Mouse (Mus musculus) ZHBTc4 (cell line): Measurements from ENCODE around the gene Abi3.
A peak's percentile ranks its signal among the peaks of the same experiment; 100 is the strongest.

ENCODE experiments used
- DNase-seq: peaks from one replicate; pipeline ENCODE4 v3.0.0-alpha.2; 2011; ENCODE audit warnings: low read depth, low spot score

Gene Abi3

DNA sequence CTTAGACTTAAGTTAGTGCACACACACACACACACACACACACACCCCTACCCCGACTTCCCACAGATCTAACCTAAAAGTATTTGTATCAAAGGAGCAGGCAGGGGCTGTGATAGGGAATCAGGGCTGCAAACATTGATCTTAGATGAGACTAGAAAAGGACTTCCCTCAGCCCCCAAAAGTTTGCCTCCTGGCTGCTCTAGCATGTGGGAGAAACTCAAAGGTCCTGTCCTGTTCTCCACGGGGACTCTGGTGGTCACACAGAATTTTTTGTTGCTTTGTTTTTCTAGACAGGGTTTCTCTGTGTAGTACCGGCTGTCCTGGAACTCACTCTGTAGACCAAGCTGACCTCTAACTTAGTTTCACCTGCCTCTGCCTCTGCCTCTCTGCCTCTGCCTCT lies 16.7 kb downstream of the Abi3 start:
- no peak for DNase-seq

DNA sequence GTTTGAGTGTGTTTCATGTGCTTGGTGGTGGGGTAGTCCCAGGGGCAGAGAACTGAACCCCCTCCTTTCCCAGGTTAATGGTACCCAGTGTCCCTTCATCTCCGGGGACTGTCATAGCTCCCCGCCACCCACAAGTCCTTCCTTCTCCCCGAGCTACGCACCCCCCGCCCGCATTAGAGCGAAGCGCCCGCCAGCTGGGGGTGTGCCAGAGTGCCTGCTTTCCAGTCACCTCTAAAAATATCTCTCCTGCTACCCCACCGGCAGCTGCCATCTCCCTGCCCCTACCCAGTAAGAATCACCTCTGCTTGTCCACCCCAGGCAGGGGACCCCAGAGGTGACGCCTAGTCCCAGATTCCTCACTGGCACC lies 17.4 kb downstream of the Abi3 start:
- DNase-seq = no peak

DNA sequence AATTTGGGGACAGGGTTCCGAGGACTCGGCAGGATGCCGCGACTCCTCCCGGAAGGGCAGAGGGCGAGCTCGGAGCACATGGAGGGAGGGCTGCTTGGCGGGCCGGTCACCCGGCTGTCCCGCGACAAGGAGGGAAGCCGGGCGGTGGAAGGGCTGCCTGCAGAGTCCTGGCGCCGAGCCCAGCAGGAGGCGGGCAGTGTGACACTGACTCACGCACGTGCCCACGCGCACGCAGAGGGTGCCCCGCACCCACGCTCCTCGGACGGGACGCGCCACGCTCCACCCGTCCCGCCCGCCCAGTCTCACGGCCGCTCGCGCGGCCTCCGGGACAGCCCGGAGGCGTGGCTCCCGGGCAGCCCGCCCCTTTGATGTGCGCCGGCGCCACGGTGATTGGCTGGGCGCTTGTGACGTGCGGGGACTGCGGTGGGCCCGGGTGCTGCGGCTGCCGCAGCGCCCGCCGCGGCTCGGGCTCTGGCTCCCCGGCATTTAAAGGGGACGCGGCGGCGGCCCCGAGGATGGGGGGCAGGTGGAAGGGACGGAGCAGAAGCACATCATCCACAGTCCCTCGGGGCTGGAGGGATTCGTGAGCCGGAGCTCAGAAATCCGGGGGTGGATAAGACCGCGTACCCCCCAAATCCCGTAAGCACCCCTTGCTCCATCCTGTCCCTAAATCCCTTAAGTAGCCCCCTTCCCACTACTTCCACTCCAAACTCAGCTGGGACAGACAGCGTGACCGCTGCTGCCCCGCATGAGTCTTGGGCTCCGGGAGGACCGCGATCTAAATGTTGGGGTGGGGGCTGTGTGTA lies 18.0 kb downstream of the Abi3 start, which contains the start of gene Phospho1:
Phospho1 (plus strand) TSS at position 429 of the 806 bp plus-strand sequence.
- peak; percentile 94 for DNase-seq

DNA sequence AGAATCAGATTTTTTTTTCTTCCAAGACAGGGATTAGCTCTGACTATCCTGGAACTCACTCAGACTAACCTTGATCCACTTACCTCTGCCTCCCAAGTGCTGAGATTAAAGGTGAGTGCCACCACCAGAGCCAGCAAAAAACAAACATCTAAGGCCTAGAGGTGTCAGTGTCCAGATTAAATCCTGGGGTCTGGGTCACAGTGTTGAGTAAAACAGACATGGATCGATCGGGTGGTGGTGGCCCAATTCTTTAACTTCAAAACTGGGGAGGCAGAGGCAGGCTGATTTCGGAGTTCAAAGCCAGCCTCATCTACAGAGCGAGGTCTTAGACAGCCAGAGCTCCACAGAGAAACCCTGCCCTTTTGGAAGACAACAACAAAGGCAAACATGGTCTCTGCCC lies 19.8 kb downstream of the Abi3 start:
- DNase-seq = no peak

DNA sequence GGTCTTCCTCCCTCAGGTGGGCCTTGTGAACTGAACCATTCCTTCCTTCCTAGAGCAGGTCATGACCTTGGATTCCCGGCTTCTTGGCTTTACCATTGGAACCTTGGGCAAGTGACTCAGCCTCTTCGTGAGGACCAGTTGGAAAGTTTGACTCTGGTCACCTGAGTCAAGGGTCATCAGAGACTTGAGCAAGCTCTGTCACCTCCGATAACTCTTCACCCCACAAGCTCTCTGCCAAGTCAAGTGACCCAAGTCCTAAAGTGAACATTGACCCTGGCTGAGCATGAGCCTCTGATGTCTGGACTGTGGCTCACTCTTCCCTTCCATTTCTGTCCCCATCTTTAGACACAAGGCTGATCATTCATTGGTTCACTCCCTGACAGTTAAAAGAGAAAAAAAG lies 20.8 kb downstream of the Abi3 start:
- DNase-seq = no peak

DNA sequence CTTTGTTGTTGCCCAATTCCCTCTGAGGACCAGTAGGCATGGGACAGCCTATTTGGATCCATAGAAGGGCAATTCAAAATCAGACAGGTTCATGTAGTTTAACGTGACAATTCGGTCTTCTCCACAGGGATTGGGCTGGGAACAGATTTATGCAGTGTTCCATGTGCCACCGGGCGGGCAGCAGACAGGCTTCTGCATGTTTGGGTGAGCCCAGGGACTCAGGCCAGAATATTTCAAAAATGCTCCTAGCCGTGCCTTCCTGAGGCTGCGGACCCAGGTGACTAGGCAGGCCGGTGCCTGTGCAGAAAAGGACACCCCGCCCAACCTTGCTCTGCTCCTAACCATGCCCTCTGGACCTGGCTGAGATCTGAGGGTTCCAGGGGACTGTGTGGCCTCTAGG lies 23.1 kb downstream of the Abi3 start:
- no peak for DNase-seq

DNA sequence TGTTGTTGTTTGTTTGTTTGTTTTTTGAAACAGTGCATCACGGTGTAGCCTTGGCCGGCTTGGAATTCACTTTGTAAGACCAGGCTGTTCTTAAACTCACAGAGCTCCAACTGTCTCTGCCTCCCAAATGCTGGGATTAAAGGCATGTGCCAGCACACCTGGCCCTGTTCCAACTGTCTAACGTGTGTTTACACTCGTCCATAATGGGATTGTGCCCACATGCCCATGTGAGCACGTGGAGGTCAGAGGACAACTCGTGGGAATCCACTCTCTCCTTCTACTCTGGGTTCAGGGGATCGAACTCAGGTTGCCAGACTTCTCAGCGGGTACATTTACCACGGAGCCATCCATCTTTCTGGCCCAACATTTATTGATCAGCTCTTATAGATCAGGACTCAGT lies 26.9 kb downstream of the Abi3 start:
- DNase-seq = no peak

DNA sequence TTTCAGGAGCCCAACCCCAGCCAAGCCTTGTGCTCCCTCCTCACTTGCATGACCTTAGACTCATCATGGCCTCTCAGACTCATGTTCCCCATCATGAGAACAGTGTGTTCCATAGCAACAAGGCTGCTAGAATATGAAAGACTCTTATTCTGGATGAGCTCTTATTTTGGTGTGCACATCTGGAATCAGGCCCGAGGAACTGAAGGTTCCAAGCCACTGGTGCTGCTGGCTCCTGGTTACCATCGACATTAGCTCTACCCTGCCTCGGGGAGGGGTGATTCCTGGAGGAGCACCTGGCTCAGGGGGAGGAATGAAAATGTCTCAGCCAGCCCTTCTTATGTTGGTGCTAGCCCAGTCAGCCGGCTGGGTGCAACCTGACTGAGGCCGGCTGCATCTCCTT lies 27.4 kb downstream of the Abi3 start:
- DNase-seq = peak; percentile 27

DNA sequence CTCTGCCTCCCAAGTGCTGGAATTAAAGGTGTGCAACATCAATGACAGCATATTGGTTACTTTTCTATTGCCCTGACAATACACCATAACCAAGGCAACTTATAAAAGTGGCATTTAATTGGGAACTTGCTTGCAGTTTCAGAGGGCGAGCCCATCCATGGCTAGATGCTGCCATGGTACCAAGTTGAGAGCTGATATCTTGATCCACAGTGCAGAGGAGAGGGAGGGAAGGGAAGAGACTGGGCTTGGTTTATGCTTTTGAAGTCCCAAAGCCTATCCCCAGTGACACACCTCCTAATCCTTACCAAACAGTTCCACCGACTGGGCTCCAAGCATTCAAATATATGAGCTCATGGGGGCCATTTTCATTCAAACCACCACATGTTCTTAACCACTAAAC lies 28.2 kb downstream of the Abi3 start:
- no peak for DNase-seq

DNA sequence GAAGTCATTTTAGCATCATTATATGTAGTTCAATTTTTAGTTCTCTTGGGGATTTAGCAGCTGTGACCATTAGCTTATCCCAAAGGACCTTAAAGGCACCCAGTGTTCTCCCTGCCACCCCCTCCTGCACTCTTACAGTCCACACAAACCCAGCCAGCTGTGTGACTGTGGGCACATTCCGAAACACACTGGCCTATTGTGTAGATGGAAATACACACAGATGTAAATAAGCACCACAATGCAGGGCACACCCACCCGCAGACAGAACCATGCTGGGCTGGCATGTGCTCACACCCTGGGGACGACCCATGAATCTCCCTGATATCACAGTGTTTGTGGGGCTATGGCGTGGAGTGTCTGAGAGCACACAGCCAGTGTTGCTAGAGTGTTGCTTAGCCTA lies 30.1 kb downstream of the Abi3 start:
- DNase-seq = peak; percentile 71

DNA sequence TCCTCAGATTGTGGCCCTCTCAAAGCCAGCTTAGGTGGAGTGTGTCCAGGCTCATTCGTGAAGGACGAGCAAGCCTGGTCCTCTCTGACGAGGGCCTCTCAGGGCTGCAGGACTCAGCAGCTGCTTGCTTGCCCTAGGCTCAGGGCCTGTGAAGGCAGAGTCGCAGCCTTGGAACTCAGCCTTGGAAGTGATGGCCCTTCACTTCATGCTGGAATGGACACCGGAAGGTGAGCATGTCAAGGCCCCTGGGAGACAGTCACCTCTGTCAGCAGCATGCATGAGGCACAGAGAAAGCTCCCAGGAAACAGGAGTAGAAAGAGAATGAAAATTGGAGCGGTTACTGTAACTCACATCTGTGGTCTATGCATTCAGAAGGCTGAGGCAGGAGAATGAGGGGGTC lies 30.5 kb downstream of the Abi3 start:
- DNase-seq = no peak

DNA sequence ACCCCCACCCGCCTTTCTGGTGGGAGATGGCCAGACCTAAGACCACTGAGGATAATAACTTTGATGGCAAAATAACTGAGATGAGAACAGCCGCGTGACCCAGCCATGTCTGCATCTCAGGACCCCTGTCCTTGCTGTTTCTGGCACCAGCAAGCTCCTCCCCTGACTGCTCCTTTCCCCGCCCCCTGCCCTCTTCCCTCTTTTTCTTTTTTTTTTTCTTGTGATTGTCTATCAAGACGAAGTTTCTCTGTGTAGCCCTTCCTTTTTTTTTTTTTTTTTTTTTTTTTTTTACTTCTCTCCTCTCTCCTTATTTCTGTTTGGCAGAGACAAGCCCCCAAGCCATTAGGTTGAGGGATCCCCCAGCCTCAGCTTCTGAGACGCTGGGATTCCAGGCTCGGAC lies 31.4 kb downstream of the Abi3 start:
- DNase-seq = peak; percentile 66

DNA sequence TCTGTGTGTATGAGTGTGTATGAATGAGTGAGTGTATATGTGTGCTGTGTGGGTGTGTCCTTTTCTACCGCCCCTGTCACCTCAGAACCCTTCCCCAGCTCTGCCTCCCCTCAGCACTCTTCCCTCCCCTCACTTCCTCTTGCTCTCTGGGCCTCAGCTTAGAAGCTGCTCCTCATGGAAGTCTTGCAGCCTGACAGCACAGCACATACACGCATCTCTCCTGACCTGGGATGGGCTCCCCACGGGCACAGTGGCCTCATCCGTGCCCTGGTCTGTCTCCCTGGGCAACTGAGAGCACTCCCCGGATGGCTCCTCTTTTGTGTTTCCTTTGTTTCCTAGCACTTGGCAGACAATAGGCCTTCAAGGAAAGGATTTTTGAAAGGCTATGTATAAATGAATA lies 32.7 kb downstream of the Abi3 start:
- DNase-seq = no peak

DNA sequence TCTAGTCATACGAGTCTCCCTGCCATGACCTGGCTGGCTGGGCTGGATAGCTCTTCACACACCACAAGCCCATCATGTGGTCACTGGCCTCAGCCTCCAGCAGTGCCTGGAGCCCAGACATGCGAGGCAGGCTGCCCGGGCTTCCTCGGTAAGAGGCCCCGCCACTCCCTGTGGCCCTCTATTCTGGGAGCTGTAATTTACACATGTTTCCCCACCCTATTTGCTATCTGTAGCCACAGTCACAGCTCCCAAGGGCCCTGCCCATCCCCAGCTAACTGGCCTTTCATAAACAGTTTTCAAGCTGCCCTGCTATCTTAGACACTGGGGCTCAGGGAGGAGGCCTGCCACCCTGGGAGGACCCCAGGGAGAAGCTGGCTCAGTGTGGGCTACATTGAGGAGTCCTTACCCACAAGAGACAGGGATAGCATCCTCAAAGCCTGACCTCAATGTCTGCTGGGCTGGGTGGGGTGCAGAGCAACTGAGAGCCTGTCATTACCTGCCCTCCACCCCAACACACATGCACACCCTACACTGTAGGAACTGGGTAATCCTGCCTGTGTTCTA lies 33.7 kb downstream of the Abi3 start:
- DNase-seq = no peak

DNA sequence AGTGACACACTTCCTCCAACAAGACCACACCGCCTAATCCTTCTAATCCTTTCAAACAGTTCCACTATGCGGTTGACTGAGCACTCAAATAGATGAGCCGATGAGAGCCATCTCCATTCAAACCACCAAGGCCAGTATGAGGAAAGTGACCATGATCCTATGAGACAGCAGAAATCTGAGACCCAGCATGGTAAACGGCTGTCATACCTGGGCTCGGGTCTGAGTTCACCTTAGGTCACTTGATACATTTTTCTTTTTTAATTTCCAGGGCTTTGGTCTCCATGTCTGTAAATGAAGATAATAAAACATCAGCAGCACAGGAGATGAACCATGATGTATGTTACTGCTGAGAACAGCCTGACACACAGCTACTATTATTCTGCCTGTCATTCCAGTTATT lies 34.4 kb downstream of the Abi3 start:
- DNase-seq = no peak

DNA sequence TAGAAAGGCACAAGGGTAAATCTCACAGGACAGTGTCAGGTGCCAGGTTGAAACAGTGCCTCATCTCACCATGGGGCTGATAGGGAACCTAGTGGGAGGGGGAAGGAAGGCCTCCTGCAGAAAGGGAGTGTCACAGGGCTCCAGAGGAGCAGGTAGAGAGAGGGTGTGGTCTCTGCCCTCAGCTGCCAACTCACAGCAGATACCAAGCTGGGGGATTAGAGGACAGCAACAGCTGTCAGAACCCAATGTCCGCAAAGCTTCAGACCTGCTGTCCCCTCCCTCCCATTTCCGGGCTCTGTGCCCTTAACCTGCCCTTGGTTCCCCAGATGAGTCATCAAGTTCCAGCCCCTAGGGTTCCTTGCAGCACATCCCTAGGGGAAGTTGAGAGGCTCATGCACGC lies 36.7 kb downstream of the Abi3 start:
- peak; percentile 68 for DNase-seq

DNA sequence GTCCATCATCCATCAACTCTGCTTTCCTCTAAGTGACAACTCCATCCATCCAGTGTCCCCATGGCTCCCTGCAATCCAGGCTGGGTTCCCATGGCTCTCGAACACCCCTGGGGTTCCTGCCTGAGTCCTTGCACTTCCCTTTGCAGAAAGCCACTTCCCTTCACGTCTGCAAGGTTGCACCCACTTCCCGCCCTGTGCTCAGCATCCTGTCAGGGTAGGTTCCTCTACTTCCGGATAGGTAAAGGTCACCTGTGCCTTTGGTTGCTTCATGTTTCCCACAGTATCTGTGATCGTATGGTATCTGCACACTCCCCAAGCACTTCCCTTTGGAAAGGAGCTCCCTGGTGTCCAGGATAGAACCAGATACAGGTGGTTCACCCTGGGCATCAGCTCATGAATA lies 37.3 kb downstream of the Abi3 start:
- no peak for DNase-seq

DNA sequence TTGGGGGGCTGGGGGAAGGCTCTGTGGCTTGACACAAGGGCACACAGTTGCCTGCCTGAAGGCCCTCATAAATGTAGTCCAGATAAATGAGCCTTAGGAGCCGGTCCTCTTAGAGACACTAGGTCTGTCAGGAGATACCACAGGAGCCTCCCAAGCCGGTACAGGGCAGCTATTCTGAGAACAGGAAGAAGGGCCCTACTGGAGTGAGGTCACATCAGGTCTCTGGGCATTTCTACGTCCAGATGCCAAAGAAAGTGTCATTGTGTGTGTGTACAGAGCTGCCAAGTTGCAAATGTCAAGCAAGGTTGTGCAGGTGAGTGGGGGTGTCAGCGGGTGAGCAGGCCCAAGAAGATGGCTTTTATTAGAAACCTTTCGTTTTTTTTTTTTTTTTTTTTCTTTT lies 46.7 kb downstream of the Abi3 start:
- no peak for DNase-seq

DNA sequence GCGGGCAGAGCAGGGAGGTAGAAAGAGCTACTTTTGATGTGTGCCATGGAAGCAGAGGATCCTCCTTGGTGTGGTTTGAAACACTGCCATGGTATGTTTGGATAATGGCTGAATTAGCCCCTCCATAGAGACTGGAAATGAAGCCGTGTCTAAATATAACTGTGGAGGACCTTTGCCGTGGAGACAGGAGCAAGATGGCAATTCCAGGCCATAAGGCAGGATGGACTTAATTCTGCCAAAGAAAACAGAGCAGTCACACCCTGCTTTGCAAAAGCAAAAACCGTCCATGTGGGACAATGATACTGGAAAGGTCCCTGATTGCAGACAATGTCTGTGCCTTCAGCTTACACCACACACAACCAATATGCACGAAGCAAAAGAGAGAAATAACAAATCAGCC lies 48.1 kb downstream of the Abi3 start:
- no peak for DNase-seq

DNA sequence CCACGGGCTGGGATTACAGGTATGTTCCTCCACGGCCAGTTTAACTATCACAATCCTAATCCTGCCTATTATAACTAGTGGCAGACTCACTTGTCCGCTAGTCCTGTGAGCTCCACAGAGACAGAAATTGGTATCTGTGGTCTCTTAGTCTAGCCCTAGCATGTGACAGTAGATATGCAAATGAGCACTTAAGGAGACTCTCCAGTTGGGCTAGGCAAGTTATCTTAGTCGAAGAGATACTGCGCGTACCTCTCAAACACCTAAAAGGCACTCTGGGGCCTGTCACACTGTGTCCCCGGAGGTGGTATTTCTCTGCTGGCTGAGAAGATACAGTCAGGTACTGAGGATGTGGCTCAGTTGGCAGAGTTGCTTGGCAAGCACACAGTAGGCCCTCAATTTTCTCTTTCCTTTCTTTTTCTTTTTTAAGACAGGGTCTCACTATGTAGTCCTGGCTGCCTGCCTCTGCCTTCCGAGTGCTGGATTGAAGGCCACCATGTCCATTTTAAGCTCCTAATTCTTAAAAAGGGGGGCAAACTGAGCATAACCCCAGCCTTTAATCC lies 49.2 kb downstream of the Abi3 start:
- DNase-seq = no peak

DNA sequence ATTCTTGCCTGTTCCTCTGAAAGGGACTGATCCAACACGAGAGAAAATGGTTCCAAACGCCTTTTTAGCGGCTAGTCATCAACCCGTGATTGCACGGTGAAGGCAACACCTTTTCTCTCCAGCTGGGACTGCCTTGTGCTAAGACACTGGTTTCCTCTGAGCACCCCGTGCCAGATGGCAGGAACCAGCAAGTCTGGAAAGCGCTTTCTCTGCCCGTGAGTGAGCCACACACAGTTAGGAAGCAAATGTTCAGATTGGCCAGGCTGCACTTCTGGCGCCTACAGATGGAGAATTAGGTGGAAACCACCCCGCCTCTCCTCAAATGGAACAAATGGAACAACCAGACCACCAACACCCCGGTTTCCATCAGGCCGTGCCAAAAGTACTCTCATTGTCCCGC lies 50.5 kb downstream of the Abi3 start:
- no peak for DNase-seq

DNA sequence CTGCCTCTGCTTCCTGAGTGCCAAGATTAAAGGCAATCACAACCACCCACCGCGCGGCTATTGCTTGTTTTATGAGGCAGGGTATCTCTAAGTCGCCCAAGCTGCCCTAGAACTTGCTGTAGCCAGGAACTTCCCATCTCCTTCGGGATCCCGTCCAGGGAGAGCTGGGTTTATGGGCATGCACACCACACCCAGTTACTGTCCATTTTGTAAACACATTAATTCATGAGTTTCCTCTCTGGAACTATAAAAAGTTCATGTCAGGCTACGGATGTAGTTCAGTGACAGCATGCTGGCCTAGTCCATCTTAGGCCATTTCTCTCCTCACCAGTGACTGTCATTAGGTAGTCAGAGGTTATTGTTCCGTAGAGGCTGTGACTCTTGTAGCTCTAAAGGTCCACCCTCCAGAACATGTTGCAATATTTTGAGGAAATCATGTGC lies 52.8 kb downstream of the Abi3 start:
- DNase-seq = no peak

DNA sequence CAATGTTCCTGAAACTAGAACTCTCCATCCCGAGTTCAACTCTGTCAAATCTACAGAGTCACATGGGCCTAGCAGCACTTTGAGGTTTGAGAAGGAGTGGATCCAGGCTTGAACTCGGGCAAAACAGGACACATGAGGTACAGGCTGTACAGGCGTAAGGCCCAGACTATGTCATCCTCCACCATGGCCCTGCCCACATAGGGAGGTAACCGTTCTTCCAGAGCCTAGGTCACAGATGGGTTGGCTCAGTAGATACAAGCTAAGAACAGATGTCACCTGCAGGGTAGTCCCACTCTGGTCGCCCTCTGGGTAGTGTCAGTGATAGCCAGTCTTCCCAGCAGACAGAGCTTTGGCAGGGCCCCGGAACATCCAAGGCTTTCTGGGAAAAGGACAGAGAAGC lies 55.8 kb downstream of the Abi3 start:
- DNase-seq = no peak
